Mouse (Mus musculus): ENCODE measurements around the gene Pard6b.

GRCm38 (mm10) chr2:168044681-168045287, 36.0 kb upstream of the Pard6b start:
- TF ChIP-seq CTCF (IDR thresholded peaks at IDR 0.05; ENCODE audit: low read depth, low read length), result no peak
- no peak for TF ChIP-seq EP300 (IDR thresholded peaks at IDR 0.05; ENCODE audit: insufficient read depth, low read depth, low read length)
